Mouse (Mus musculus): ENCODE data around the gene BC028528. TPM values are rescaled to one million over a fixed set of nuclear protein-coding genes. Genes with fewer than 3 reads are reported as not detected.
"Not testable (repeated sequence)": the region's sequence is repeated elsewhere in the genome, so short reads cannot be mapped to it uniquely, and the experiment has no call there.

BC028528 gene
- polyA plus RNA-seq, 1 experiment: 0.30 TPM

DNA sequence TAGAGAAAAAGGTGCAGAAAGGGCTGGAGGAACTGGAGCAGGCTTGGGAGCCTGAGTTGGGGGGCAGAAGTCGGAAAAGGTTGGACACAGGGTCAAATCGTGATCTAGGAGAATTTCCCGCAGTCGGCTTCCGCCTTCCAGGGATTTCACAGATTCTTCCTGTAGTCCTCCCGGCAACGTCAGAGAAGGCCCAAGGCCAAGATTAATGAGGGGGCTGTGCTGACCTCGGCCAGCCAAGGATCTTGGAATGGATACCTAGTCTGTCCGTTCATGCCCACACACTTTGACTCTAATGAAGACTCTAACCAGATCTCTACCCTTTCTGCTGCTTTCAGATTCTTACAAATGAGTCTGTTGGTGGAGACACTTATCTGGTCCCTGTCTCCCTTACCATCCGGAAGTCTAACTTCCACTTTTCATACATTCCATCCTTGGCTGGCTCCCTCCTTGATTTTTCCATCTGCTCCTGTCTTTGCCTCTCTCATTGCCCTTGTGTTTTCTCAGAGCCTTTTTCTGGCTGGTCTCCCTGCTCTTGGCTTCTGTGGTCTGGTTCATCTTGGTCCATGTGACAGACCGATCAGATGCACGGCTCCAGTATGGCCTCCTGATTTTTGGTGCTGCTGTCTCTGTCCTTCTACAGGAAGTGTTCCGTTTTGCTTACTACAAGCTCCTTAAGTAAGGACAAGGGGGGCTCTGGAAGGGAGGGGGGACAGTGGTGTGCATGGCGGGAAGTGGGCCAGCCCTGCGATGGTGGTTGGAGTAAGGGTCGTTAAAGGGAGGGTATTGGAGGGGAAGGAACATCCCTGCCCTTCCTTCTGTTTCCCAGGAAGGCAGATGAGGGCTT is 2.7 kb upstream of the BC028528 start:
- no peaks in the 10 kb centered on the region for H3K9me3 ChIP-seq
- H3K27me3 ChIP-seq (replicated peaks): peaks cover 4% of the 10 kb centered on the region
- no peak for TF ChIP-seq GATA1 (IDR thresholded peaks at IDR 0.05; ENCODE audit: borderline replicate concordance, low read length)
- TF ChIP-seq FLI1 (IDR thresholded peaks at IDR 0.05; ENCODE audit: low read length): no peak
- H3K4me3 ChIP-seq (replicated peaks): peak overlapping the region; percentile 94
- H3K4me1 ChIP-seq: peaks cover 53% of the 10 kb centered on the region
- H3K36me3 ChIP-seq (replicated peaks; ENCODE audit: low read length): peaks cover 15% of the 10 kb centered on the region

DNA sequence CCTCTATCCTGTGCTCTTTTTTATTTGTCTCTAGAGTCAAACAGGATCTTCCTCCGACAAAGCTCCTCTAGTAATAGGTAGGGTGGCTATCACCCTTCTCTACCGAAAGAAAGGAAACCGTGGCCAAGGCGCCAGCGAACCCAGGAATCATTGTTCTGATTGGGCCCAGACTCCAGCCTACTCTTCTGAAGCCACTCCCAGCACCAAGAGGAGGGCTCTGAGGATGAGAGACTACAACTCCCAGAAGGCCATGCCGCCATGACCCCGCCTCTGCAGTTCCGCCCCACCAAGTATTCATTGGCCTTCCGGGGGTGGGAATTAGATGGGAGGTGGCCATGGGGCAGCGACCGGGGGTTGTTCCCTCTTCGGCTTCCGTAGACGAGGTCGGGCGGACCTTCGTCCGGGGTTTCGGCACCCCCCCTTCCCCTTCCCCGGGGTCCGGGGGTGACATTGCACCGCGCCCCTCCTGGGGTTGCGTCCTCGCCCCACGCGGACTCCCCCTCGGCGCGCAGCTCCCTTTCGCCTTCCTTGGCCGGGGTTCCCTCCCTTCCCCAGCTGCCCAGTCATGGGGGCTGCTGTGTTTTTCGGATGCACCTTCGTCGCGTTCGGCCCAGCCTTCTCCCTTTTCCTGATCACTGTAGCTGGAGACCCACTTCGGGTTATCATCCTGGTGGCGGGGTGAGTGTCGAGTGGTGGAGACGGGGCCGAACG is 2.0 kb upstream of the BC028528 start, which contains the start of gene Aph1a:
Gene Aph1a (plus strand): TSS at position 364 of the 711 bp plus-strand sequence.
- not testable (repeated sequence) for H3K27me3 ChIP-seq (replicated peaks); H3K9me3 ChIP-seq
- peaks cover 53% of the 10 kb centered on the region for H3K4me1 ChIP-seq
- peaks cover 15% of the 10 kb centered on the region for H3K36me3 ChIP-seq (replicated peaks; ENCODE audit: low read length)
- H3K4me3 ChIP-seq (replicated peaks): peak within 1 kb of the TSS; percentile 94

DNA sequence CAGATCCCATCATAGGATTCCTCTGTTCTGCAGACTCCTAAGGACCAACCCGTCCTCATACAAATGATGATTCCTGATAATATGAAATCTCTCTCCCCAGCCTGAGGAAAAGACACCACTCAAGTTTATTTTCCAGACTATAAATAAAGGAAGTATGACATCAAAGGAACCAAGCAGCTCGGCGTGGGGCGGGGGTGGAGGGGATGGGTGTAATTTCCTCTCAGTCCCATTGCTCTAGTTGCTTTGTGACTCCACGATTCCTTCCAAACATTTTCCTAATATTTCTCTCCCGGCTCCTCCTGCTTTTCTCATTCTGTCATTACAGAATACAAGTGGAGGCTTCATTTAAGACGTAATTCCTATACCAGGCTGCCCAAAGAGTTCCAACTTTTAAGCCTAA is 1.3 kb upstream of the BC028528 start:
- peaks cover 15% of the 10 kb centered on the region for H3K36me3 ChIP-seq (replicated peaks; ENCODE audit: low read length)
- TF ChIP-seq GATA1 (IDR thresholded peaks at IDR 0.05; ENCODE audit: borderline replicate concordance, low read length): no peak
- TF ChIP-seq FLI1 (IDR thresholded peaks at IDR 0.05; ENCODE audit: low read length): no peak
- no peaks in the 10 kb centered on the region for H3K9me3 ChIP-seq
- peaks cover 53% of the 10 kb centered on the region for H3K4me1 ChIP-seq
- no peaks in the 10 kb centered on the region for H3K27me3 ChIP-seq (replicated peaks)
- peak overlapping the region; percentile 91 for H3K4me3 ChIP-seq (replicated peaks)

DNA sequence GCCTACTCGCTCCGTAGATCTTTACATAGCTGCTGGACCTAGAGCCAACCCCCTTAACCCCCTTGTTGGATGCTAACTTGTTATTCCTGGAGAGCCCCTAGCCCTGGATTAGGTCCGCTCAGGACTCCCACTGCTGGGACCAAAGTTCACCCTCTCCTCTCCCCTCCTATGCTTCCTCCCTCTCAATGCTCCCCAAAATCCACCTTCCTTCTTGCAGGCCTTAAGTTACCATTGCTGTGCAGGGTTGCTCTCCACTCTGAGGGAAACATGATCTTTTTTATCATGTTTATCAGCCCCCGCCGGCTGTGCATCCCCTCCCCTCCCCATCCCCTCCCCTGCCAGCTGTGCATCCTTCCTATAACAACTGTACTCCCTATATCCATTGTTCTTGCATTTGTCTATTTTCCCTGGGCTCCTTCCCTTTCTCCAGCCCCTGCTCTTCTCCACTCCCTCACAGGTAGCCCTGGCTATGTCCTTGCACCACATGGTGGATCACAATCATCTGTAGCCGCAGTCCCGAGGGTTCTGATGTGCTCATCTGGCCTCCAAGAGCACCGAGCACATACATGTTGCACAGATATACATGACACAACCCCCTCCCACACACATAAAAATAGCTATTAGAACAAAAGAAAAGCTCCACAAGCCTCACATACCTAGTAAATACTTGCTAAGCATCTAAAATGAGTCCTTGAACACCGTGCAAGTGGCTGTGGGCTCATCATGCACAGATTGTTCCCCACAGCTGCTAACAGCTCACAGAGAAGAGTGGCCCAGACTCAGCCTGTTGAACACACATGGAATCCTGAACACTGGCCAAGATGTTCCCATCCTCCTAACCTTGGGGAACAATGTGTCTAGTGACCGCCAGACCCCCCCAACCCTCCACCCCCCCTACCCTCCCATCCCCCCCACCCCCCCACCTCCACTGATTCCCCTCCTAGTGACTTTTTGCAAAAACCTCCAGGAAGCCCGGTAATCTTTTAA is 554 bp upstream of the BC028528 start:
- peaks cover 55% of the 10 kb centered on the region for H3K4me1 ChIP-seq
- H3K9me3 ChIP-seq: no peaks in the 10 kb centered on the region
- peaks cover 9% of the 10 kb centered on the region for H3K36me3 ChIP-seq (replicated peaks; ENCODE audit: low read length)
- peaks cover 3% of the 10 kb centered on the region for H3K27me3 ChIP-seq (replicated peaks)
- H3K4me3 ChIP-seq (replicated peaks): peak overlapping the region; percentile 90
- TF ChIP-seq GATA1 (IDR thresholded peaks at IDR 0.05; ENCODE audit: borderline replicate concordance, low read length) (no peak), FLI1 (IDR thresholded peaks at IDR 0.05; ENCODE audit: low read length) (no peak)

DNA sequence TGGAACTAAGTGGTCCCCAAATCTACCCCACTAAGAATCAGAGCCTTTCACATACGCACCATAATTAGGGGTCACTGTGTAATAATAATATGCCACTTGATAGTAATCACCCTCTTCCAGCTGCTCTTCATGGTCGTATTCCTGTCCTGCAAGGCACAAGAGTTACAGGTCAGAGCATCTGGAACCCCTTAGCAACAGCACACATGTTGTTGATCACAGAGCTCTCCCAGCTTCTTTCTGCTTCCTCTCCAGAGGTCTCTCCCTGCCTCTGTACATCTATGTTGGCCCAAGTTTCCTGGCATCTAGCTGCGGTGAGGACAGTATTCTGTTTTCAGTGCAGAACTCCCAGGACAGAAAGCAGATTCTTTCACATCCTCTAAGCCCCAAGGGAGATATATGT is 2.1 kb downstream of the BC028528 start:
- peaks cover 43% of the 10 kb centered on the region for H3K4me1 ChIP-seq
- no peak for TF ChIP-seq FLI1 (IDR thresholded peaks at IDR 0.05; ENCODE audit: low read length)
- TF ChIP-seq GATA1 (IDR thresholded peaks at IDR 0.05; ENCODE audit: borderline replicate concordance, low read length): no peak

DNA sequence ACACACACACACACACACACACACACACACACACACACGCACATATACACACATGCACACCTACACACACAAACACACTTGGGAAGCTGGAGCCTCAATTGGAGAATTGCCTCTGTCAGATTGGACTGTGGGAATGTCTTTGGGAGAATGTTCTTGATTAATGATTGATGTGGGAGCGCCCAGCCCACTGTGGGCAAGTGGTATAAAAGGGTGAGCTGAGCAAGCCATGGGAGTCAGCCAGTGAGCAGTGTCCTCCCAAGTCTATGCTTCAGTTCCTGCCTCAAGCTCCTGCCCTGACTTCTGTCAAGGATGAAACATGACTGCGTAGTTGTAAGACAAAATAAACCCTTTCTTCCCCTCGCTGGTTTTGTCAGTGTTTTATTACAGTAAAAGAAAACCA is 4.2 kb downstream of the BC028528 start:
- Histone ChIP-seq H3K9me3 (no peaks in the 10 kb centered on the region), H3K27me3 (replicated peaks) (peaks cover 4% of the 10 kb centered on the region), H3K36me3 (replicated peaks; ENCODE audit: low read length) (peaks cover 7% of the 10 kb centered on the region), H3K4me1 (peaks cover 40% of the 10 kb centered on the region), H3K4me3 (replicated peaks) (no peak overlapping the region)
- TF ChIP-seq FLI1 (IDR thresholded peaks at IDR 0.05; ENCODE audit: low read length): no peak
- TF ChIP-seq GATA1 (IDR thresholded peaks at IDR 0.05; ENCODE audit: borderline replicate concordance, low read length): no peak

More for the DNA sequence above, 2.1 kb downstream of the BC028528 start:
- H3K4me3 ChIP-seq (replicated peaks): no peak overlapping the region
- no peaks in the 10 kb centered on the region for H3K9me3 ChIP-seq
- H3K27me3 ChIP-seq (replicated peaks): peaks cover 4% of the 10 kb centered on the region
- peaks cover 4% of the 10 kb centered on the region for H3K36me3 ChIP-seq (replicated peaks; ENCODE audit: low read length)

DNA sequence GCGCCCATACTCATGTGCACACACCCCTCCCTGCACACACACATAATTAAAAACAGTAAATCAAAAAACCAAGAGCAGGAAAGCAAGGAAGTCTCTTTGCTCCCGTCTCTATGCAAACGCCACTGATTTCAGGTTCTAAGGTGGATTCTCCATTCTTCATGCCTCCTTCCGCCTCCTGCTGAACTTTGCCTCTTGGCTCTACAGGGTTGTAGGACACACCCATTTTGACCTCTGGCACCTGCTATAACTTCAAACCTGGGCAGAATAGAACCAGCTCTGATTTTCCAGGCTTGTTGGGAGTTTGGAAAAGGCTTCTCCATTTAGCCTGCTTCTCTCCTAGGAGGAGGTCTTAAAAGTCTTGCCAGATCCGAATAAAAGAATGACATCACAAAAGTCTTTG is 7.4 kb downstream of the BC028528 start:
- no peak for TF ChIP-seq GATA1 (IDR thresholded peaks at IDR 0.05; ENCODE audit: borderline replicate concordance, low read length)
- no peak for TF ChIP-seq FLI1 (IDR thresholded peaks at IDR 0.05; ENCODE audit: low read length)
- H3K9me3 ChIP-seq: no peaks in the 10 kb centered on the region
- peaks cover 17% of the 10 kb centered on the region for H3K36me3 ChIP-seq (replicated peaks; ENCODE audit: low read length)
- H3K4me1 ChIP-seq: peaks cover 35% of the 10 kb centered on the region
- no peak overlapping the region for H3K4me3 ChIP-seq (replicated peaks)
- peaks cover 4% of the 10 kb centered on the region for H3K27me3 ChIP-seq (replicated peaks)

DNA sequence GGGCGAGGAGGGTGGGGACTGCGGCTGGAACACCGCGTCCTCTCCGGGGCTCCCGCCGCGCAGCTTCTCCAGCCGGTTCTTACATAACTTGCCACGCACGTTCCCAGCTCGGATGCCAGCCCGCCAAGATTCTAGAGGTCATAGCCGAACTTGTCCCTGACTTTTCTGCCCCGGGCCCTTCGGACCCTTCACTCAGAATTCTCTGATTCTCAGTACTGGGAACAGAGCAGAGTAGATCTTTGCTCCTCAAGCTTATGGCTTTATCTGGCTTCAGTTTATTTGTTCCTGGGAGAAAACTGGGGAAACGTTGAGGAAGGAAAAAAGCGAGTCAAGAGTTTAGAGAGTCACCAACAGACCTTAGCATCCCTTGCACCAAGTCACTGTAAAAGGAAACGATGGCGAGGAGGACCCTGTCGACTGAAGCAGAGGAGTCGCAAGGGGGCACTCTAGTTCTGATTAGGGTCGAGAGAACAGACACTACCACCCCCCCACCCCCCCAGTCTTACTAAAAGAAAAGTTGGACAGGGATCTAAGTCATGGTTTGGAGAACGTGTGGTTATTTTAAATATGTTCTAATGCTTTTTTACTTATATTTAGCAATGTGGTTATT is 8.9 kb downstream of the BC028528 start:
- no peak for TF ChIP-seq GATA1 (IDR thresholded peaks at IDR 0.05; ENCODE audit: borderline replicate concordance, low read length)
- no peak for TF ChIP-seq FLI1 (IDR thresholded peaks at IDR 0.05; ENCODE audit: low read length)
- Histone ChIP-seq H3K27me3 (replicated peaks) (peaks cover 4% of the 10 kb centered on the region), H3K4me1 (peaks cover 34% of the 10 kb centered on the region), H3K9me3 (no peaks in the 10 kb centered on the region), H3K36me3 (replicated peaks; ENCODE audit: low read length) (peaks cover 27% of the 10 kb centered on the region), H3K4me3 (replicated peaks) (peak overlapping the region; percentile 93)
